ENCODE assay signal across 18 mouse cellular contexts in genomic region chr5:17970391-17970730, GRCm38 (mm10). TPM values are rescaled to one million over a fixed set of nuclear protein-coding genes. Genes with fewer than 3 reads are reported as not detected.
"Had no signal": no experiment of that assay in that cellular context is flagged by ENCODE, and none has a peak within 500 bp of the region (broad histone marks: within the 10 kb centered on the region; RNA-seq: fewer than 3 reads in every experiment).

No protein-coding gene starts in this region.

- H3K9ac ChIP-seq: limb, embryonic 15.5 days; lung, embryonic 15.5 days; neural tube, embryonic 15.5 days had no signal

- H3K36me3 ChIP-seq: limb, embryonic 15.5 days; lung, embryonic 15.5 days; midbrain, embryonic 10.5 days; neural tube, embryonic 15.5 days had no signal

- H3K4me2 ChIP-seq: limb, embryonic 15.5 days; lung, embryonic 15.5 days; neural tube, embryonic 15.5 days had no signal

- H3K4me3 ChIP-seq: limb, embryonic 15.5 days; lung, embryonic 15.5 days; midbrain, embryonic 10.5 days; myocyte; neural tube, embryonic 15.5 days had no signal

- H3K9me3 ChIP-seq: limb, embryonic 15.5 days; lung, embryonic 15.5 days; midbrain, embryonic 10.5 days; neural tube, embryonic 15.5 days had no signal

- H3K27ac ChIP-seq: limb, embryonic 15.5 days; lung, embryonic 15.5 days; midbrain, embryonic 10.5 days; neural tube, embryonic 15.5 days had no signal

- H3K27me3 ChIP-seq: limb, embryonic 15.5 days; lung, embryonic 15.5 days; neural tube, embryonic 15.5 days had no signal

- DNase-seq: kidney, adult 18-20 months; layer of hippocampus, postnatal 36 days; midbrain, embryonic 14.5 days; right cerebral cortex, adult 18-20 months; right cerebral cortex, postnatal 25 days; thymus, postnatal 36 days had no signal

- H3K4me1 ChIP-seq: limb, embryonic 15.5 days; lung, embryonic 15.5 days; midbrain, embryonic 10.5 days; neural tube, embryonic 15.5 days had no signal

RNA-seq across cellular contexts. Expression of gene Gnat3, which starts 8.0 kb away (rescaled TPM):
- total RNA-seq: layer of hippocampus, adult 8-10 months; layer of hippocampus, postnatal 36 days; left cerebral cortex, adult 8-10 months; left cerebral cortex, postnatal 25 days had no signal
- polyA plus RNA-seq: kidney, embryonic 14.5 days; limb, embryonic 11.5 days; limb, embryonic 15.5 days; midbrain, embryonic 14.5 days; myocyte; neural tube, embryonic 15.5 days; small intestine, adult 2 months; stomach, embryonic 16.5 days had no signal
